Mouse (Mus musculus): ENCODE data around the gene BC048562. TPM values are rescaled to one million over a fixed set of nuclear protein-coding genes. Genes with fewer than 3 reads are reported as not detected.
A peak's percentile ranks its signal among the peaks of the same experiment; 100 is the strongest.

Gene BC048562
- total RNA-seq, 2 experiments from 2014 or later: not detected

DNA sequence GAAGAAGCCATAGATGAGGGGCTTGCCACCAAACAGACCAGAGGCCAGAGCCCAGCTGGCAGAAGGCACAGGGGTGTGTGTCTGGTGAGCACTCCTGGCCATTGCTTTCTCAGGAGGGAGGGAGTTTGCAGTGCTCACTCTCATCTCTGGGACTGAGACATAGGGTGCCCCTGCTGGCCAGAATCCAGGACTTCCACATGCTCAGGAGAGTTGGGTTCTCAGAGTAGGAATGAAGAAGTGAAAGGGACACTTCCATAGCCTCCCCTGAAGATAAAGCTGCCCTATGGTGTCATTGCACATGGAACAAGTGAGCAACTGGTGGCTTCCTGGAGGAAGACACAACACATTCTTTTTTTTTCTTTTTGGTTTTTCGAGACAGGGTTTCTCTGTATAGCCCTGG is 38.2 kb downstream of the BC048562 start:
- ATAC-seq (replicated peaks; ENCODE audit: low FRiP score, poor library complexity, severe bottlenecking): 0 out of 2 replicates have a peak, but pooled peaks have one; percentile 14

DNA sequence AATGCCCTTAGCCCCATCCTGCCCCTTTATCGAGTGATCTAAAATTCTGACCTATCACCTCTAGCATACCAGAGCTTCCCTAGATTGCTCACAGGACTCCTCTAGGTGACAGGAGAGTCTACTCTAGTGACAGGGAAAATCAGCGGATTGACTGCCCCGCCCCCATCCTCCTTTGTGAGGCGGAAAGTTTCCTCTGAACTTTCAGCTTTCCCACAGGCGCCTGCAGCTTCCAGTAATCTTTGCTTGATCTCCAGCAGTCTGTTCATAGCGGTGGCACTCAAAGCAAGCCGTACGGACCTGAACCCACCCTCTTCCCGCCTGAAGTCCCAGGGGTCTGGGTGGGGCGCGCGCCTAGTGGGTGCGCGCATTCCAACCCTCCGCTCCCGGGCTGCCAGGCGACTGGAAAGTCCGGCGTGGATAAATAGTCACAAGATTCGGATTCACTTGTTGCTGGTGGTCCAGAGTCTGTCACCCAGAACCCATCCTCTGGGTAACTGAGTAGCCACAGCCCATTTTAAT is 42.4 kb downstream of the BC048562 start:
- ATAC-seq (replicated peaks; ENCODE audit: low FRiP score, poor library complexity, severe bottlenecking): no peak

DNA sequence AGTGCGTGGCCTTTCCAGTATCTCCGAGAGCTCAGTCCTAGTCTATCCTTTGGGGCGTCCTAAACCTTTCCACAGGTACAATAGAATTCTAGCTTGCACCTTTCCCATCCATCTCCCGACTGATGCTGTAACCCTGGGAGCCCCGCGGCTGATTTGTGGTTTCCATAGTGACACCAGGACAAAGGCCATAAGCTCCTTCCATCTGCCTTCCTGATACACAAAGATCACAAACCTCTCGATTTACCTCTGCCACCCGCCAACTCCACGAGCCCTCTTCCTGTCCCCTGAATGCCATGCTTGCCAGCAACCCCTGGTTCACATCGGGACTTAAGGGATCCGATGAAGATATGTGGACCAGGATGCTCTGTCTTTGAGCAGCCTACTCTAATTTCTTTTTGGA is 43.0 kb downstream of the BC048562 start:
- no peak for ATAC-seq (replicated peaks; ENCODE audit: low FRiP score, poor library complexity, severe bottlenecking)

DNA sequence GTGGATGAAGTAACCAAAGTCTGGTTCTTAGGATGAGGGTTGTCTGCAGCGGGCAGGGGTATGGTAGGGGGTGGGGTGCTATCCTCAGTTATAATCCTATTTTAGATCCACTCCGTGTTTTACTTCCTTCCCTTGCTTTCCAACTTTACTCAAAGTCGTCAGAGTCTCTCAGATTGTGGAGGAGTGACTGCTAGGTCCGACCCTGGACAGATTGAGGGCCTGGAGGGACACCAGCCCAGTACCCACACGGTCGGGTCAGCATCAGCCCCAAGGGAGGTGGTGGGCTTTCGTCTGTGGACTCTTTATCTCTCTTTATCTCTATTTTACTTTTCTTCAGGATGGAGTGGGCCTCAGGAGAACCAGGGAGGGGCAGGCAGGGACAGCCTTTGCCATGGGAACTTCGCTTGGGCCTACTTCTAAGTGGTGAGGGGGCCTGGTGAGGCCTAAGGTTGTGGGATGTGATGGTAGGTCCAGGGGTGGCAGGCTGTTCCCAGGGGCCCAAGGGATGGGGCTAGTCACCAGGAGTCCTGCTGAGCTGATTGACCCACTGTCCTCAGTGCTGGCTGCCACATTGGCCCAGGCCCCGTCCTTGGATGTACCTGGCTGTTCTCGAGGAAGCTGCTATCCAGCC is 43.6 kb downstream of the BC048562 start, which contains the start of gene Lamb2:
Gene Lamb2, plus strand, starts transcription at position 16 of the 631 bp plus-strand sequence.
- ATAC-seq (replicated peaks; ENCODE audit: low FRiP score, poor library complexity, severe bottlenecking): no peak

DNA sequence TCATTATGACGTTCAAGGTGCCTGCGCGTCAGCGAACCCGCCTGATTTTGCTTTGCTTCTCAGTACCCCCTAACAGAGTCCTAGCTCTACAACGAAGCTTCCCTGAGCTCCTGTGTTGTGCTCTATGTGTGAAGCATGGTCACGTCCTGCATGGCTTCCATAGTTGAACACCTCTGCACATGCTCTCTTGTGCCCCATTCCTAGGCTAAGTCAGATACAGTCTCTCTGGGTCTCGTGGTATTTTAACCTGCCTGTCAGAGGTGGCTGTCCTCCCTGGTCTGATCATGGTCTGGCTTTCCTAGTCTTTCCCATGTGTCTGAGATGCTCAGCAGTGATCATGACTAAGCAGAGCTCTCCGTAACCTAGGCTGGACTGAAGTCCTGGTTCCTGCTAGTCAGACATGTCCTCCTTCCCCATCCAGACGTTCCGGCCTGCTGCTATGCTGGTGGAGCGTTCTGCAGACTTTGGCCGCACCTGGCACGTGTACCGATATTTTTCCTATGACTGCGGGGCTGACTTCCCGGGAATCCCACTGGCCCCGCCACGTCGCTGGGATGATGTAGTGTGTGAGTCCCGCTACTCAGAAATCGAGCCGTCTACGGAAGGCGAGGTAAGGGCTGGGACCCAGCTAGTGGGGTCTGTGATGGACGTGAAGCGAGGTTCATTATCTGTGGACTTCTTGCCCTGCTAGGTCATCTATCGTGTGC is 44.7 kb downstream of the BC048562 start:
- no peak for ATAC-seq (replicated peaks; ENCODE audit: low FRiP score, poor library complexity, severe bottlenecking)

DNA sequence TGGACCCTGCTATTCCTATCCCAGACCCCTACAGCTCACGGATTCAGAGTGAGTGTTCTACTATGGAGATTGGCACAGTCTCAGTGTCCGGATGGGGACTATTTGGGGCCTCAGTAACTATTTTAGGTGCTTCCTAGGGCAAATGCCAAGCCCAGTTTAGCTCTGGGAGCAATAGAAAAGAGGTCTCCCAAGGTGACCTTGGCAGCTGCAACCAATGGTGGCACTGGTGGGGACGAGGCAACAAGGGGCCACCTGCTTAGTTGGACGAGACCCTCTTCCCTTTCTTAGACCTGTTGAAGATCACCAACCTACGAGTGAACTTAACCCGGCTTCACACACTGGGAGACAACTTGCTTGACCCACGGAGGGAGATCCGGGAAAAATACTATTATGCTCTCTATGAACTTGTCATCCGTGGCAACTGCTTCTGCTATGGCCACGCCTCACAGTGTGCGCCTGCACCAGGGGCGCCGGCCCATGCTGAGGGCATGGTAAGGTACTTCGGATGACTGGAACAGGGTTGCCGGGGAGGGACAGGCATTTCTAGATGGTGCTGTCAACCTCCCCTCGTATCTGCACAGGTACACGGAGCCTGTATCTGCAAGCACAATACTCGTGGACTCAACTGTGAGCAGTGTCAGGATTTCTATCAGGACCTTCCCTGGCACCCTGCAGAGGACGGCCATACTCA is 45.4 kb downstream of the BC048562 start:
- no peak for ATAC-seq (replicated peaks; ENCODE audit: low FRiP score, poor library complexity, severe bottlenecking)

DNA sequence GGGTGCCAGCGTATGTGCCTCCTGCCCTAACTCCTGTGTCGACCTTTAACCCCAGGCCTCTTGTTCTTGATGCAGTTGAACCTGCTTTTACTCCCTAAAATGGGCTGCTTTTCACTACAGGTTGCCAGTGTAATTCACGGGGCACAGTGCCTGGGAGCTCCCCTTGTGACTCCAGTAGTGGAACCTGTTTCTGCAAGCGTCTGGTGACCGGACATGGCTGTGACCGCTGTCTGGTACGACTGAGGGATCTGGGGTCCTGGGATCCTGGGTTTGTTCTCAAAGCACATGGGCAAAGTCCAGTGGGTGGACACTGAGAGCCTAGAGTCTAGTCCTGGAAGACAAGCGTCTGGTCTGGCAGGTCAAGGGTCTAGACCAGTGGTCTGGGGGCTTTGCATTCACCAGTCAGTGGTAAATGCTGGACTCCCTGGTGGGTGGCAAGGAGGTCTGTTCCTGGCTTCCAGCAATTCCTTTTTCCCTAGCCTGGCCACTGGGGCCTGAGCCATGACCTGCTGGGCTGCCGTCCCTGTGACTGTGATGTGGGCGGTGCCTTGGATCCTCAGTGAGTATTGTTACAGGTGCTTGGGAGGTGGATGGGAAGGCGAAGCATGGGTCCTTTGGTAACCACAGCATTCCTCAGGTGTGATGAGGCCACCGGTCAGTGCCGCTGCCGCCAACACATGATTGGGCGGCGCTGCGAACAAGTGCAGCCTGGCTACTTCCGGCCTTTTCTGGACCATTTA is 46.9 kb downstream of the BC048562 start:
- ATAC-seq (replicated peaks; ENCODE audit: low FRiP score, poor library complexity, severe bottlenecking): no peak

DNA sequence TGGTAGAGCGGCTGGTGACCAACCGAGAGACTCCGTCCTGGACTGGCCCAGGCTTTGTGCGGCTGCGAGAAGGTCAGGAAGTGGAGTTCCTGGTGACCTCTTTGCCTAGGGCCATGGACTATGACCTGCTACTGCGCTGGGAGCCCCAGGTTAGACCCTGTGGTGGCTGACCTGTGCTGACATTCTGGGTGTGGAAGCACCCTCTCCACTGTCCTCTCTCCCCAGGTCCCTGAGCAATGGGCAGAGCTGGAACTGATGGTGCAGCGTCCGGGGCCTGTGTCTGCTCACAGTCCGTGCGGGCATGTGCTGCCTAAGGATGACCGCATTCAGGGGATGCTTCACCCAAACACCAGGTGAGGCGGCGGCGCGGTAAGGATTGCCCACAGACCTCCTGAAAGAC is 47.7 kb downstream of the BC048562 start:
- ATAC-seq (replicated peaks; ENCODE audit: low FRiP score, poor library complexity, severe bottlenecking): no peak

DNA sequence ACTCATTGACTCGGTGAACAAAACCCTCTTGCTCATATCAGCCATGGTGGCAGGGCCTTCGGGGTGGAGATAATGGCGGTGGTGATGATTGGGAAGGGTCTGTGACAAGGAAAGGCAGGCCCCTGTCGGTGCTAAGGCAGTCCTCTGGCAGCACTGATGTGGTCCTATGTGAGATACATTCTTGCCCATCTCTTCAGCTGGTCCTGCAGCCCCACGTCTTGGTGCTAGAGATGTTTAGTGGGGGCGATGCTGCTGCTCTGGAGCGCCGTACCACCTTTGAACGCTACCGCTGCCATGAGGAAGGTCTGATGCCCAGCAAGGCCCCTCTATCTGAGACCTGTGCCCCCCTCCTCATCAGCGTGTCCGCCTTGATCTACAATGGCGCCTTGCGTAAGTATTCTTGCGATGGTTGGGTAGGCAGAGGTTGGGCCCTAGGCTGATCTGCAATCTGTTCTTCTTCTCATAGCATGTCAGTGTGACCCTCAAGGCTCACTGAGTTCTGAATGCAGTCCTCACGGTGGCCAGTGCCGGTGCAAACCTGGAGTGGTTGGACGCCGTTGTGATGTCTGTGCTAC is 49.1 kb downstream of the BC048562 start:
- no peak for ATAC-seq (replicated peaks; ENCODE audit: low FRiP score, poor library complexity, severe bottlenecking)

DNA sequence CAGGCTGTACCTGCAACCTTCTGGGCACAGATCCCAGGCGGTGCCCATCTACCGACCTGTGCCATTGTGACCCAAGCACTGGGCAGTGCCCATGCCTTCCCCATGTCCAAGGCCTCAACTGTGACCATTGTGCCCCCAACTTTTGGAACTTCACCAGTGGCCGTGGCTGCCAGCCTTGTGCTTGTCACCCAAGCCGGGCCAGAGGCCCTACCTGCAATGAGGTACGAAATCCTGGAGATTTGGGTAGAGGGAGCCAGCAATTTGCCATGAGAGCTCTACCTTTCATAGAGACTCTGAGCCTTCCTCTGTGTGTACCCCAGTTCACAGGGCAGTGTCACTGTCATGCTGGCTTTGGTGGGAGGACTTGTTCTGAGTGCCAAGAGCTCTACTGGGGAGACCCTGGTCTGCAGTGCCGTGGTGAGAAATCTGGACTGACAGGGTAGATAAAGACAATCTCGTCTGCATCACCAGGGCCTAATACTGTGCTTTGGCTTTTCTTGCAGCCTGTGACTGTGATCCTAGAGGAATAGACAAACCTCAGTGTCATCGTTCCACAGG is 50.8 kb downstream of the BC048562 start:
- ATAC-seq (replicated peaks; ENCODE audit: low FRiP score, poor library complexity, severe bottlenecking): no peak

DNA sequence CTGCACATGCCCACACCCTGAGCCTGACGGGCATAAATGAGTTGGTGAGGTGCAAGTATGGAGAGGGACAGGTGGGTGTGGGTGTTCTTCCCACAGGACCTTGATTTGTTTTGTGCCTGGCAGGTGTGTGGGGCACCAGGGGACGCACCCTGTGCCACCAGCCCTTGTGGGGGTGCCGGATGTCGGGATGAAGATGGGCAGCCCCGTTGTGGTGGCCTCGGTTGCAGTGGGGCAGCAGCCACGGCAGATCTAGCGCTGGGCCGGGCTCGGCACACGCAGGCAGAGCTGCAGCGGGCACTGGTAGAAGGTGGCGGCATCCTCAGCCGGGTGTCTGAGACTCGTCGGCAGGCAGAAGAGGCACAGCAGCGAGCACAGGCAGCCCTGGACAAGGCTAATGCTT is 52.1 kb downstream of the BC048562 start:
- ATAC-seq (replicated peaks; ENCODE audit: low FRiP score, poor library complexity, severe bottlenecking): no peak

DNA sequence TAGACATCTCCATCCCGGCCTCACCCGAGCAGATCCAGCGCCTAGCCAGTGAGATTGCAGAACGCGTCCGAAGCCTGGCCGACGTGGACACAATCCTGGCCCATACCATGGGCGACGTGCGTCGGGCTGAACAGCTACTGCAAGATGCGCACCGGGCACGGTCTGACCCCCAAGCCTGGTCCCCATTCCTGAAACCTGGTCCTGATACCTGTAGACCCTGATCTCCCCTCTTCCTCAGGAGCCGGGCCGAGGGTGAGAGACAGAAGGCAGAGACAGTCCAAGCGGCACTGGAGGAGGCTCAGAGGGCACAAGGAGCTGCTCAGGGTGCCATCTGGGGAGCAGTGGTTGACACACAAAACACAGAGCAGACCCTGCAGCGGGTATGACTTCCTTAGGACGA is 52.9 kb downstream of the BC048562 start:
- no peak for ATAC-seq (replicated peaks; ENCODE audit: low FRiP score, poor library complexity, severe bottlenecking)

DNA sequence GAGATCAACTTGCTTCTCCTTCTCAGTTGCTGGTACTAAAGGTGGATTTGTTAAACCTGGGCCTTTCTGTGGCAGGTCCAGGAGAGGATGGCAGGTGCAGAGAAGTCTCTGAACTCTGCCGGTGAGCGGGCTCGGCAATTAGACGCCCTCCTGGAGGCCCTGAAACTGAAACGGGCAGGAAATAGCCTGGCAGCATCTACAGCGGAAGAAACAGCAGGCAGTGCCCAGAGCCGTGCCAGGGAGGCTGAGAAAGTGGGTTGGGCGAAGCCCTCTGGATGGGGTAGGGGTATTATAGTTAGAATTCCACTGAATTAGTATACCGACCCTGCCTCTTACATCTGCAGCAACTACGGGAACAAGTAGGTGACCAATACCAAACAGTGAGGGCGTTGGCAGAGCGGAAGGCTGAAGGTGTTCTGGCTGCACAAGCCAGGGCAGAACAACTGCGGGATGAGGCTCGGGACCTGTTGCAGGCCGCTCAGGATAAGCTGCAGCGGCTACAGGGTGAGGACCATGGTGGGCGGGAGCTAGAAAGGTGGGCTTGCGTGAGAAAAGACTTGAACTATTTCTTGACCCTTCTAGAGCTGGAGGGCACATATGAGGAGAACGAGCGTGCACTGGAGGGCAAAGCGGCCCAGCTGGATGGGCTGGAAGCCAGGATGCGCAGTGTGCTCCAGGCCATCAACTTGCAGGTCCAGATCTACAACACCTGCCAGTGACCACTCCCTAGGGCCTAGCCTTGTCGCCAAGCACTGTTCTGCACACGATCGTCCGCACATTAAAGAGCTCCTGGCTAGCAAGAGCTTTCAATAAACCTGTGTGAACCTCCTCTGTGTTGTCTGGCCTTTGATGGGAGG is 53.6 kb downstream of the BC048562 start:
- ATAC-seq (replicated peaks; ENCODE audit: low FRiP score, poor library complexity, severe bottlenecking): no peak

DNA sequence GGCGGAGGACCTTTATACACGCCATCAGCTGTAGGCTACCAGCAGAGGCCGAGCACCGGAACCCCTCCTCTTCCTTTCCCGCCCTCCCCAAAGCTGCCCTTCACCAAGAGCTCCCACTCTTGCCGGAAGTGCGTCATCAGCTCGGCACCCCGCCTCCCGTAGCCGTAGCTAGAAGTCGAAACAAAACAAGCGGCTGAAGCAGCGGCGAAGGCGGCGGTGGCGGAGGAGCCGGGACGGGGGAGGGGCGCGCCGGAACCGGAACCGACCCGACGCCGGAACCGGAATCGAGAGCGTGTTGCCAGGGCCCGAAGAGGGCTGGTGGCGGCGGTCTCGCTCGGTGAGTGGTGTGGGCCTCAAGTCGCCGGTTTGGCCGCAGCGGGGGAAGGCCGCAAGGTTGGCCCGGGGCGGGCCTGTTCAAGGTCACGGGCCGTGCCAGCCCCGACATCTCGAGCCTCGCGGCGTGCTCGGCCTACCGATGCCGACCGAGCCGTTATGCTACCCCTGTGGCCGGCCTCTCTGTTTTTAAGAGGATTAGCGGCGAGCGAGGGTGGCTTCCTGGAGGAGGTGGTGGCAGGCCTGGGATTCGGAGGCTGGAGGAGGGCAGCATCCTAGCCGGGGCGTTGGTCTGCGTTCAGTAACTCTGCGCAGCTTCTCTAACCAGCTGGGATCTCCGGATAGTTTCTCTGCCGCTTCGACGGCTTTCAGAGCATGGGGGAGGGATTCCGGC is 54.4 kb downstream of the BC048562 start, which contains the start of gene Usp19:
Gene Usp19, plus strand, starts transcription at position 44 of the 727 bp plus-strand sequence.
- peak; percentile 91 for ATAC-seq (replicated peaks; ENCODE audit: low FRiP score, poor library complexity, severe bottlenecking)

DNA sequence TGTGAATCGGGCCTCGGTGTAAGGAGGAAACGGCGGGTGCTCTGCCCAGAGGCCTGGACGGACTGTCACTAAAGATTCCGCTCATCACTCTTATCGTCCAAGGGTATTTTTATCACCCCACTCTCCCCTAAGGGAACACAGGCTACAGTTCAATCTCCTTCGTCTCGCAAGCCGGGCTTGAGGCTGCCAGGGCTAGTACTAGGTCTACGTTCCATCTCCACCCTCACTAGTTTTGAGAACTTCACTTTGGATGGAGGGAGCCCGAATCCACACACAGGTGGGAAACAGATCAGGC is 55.0 kb downstream of the BC048562 start:
- peak; percentile 9; the same call in 1 of the 2 replicates for ATAC-seq (replicated peaks; ENCODE audit: low FRiP score, poor library complexity, severe bottlenecking)

DNA sequence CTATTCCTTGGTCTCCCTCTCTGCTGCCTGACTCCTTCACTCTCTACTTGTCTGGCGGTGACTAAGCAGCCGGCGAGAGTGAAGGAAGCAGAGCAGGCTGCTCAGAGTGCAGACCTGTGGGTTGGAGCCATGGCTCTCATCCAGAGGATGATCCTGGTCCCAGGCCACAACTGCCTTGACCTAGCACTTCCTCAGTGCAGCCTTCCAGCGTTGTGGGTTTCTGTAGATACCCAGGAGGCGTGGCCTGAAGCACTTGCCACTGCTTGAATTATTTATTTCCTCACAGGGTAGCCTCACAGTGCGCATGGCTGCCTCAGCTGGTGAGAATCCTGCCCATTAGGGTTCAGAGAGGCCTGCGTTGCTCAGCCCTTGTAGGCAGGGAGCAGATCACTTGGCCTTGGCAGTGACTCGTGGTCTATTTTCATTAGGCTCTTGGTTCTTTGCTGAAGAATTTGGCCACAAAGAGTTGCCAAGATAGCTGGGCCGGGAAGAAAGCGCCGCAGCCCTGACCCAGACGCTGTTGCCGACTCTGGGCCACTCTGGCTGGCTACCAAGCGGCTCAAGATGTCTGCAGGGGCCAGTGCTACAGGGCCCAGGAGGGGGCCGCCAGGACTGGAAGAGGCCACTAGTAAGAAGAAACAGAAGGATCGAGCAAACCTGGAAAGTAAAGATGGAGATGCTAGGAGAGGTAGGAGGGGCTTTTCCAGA is 55.9 kb downstream of the BC048562 start:
- ATAC-seq (replicated peaks; ENCODE audit: low FRiP score, poor library complexity, severe bottlenecking): 0 out of 2 replicates have a peak, but pooled peaks have one; percentile 11

DNA sequence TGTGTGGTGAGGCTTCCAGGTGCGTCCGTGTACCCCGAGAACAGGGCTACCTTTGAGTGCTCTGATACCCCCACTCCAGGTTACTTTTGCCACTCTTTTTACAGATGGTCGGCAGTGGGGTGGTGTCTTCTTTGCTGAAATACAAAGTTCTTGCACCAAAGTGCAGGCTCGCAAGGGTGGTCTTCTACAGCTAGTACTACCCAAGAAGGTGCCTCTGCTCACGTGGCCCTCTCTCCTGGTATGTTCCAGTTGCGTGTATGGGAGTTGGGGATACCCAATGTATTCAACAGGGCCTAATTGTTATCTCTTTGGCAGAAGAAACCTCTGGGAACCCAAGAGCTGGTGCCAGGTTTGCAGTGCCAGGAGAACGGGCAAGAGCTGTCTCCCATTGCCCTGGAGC is 57.0 kb downstream of the BC048562 start:
- ATAC-seq (replicated peaks; ENCODE audit: low FRiP score, poor library complexity, severe bottlenecking): no peak

Measured in erythroid progenitor cell, adult 5-6 weeks (primary cell).